Mouse (Mus musculus) gastrocnemius, postnatal 36 days (tissue): ENCODE results near the gene Gm21962. TPM values are rescaled to one million over a fixed set of nuclear protein-coding genes. Genes with fewer than 3 reads are reported as not detected.
"Not testable (repeated sequence)": the region's sequence is repeated elsewhere in the genome, so short reads cannot be mapped to it uniquely, and the experiment has no call there.

Source experiments
- DNase-seq, 2 experiments: peaks; one replicate each; pipeline ENCODE4 v3.0.0; 2022
- intact Hi-C: fragments of 180-260 bp; cut with DNase I; formaldehyde crosslinking; loops from one replicate; pipeline ENCODE4 v1.15.1; 2025
- long read RNA-seq, 2 experiments: library from polyadenylated mRNA; stranded (forward); transcript quantifications; one replicate each; pipeline ENCODE4 v2.0.0; 2021
- total RNA-seq, 2 experiments: library from RNA; stranded (reverse); gene quantifications; 2 replicates each; pipeline ENCODE4 v1.2.3; 2021

Gene Gm21962
- not detected for total RNA-seq
- long read RNA-seq, experiment 1: 0 reads
- long read RNA-seq, experiment 2: 0 reads

- DNase-seq, intact Hi-C loops: not testable (repeated sequence)
Measured at GRCm38 (mm10) chr3:137671224-137671623, at the start of gene Gm21962. Gm21962 (plus strand) TSS chr3:137671524.

- DNase-seq: no peak
- intact Hi-C loops: no loop called here
Measured at GRCm38 (mm10) chr3:137622091-137622490, 49.2 kb upstream of the Gm21962 start.

GRCm38 (mm10) chr3:137622895-137623580 lies 48.3 kb upstream of the Gm21962 start:
- intact Hi-C loops: no loop called here
- peak in 1 of 2 experiments; percentile 7 for DNase-seq

DNA sequence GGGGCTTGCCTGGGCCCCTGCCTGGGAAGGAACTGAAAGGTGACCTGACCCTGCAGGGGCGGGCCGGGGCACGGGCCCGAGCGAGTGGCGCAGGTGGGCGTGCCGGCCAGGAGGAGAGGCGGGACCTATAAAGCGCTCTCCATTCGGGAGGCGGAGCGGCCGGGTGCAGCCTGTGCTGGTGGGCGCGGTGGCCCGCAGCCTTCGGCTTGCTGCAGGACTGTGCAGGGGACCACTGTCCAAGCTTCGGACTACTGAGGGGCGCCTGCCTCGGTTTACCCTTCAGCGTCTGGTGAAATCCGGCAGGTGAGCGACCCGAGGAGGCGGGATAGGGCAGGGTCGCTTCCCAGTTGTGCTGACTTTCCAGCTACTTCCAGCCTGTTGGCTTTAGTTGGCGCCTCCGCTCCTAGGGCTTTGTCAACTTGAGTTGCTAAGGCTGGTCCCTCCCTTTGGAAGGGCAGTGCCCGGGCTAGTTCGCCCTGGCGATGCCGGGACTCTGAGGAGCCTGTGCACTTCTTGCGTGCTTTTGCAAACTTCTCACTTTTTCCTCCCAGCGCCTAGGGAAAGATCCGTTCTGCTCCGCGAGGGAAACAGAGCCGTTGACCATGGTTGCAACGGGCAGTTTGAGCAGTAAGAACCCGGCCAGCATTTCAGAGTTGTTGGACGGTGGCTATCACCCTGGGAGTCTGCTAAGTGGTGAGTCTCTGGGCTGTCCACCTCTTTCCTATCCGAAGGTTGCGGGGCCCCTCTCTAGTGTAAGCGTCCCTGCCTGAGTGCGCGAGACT lies 47.6 kb upstream of the Gm21962 start:
- intact Hi-C loops: loop anchor here (2.0 kb wide), 1 partner anchor 61 kb away; no protein-coding TSS in a partner anchor

GRCm38 (mm10) chr3:137625054-137625453 lies 46.3 kb upstream of the Gm21962 start:
- DNase-seq: peak in 1 of 2 experiments; percentile 55
- intact Hi-C loops: loop anchor here (2.0 kb wide), 1 partner anchor 62 kb away; no protein-coding TSS in a partner anchor

More for the DNA sequence above, 47.6 kb upstream of the Gm21962 start:
- DNase-seq: peak; percentile 72 to 78

GRCm38 (mm10) chr3:137633726-137634125 lies 37.6 kb upstream of the Gm21962 start:
- intact Hi-C loops: no loop called here

DNA sequence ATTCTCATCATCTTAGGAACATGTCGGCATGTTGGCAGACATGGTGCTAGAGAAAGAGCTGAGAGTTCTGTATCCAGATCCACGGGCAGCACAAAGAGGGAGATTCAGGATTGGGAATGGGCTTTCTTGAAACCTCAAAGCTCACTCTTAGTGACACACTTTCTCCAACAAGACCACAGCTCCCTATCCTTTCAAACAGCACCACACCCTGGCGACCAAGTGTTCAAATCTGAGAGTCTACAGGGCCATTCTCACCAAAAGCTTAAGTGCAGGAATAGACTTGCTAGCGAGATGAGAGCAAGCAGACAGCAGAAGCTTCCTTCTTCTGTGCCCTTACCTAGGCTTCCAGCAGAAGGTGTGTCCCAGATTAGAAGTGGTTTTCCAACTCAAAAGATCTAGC lies 34.8 kb upstream of the Gm21962 start:
- intact Hi-C loops: no loop called here
- DNase-seq: no peak

More at GRCm38 (mm10) chr3:137633726-137634125, 37.6 kb upstream of the Gm21962 start:
- DNase-seq: no peak

DNA sequence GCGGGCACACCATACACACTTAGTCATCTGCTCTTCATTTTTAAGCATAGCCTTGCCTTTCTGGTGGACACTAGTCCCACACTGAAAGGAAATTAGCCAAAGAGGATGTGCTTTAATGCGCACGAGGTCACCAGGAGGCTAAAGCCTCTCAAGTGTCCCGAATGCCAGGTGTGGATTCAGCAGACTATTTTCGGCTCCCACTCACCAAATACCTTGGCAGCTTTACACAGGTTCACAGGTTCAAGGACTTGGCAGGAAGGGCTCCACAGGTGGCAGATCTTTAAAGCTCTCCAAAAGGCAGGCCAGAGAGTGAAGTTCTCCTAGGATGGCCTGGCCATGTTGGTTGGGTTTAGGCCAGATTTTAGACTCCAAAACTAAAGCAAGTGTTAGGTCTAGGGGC lies 30.1 kb upstream of the Gm21962 start:
- intact Hi-C loops: loop anchor here (10.0 kb wide), 1 partner anchor 114 kb away; no protein-coding TSS in a partner anchor

GRCm38 (mm10) chr3:137642137-137642536 lies 29.2 kb upstream of the Gm21962 start:
- DNase-seq: no peak
- intact Hi-C loops: loop anchor here (10.0 kb wide), 1 partner anchor 113 kb away; no protein-coding TSS in a partner anchor

More for the DNA sequence above, 30.1 kb upstream of the Gm21962 start:
- peak in 1 of 2 experiments; percentile 23 for DNase-seq

- intact Hi-C loops: loop anchor here (10.0 kb wide), 1 partner anchor 112 kb away; no protein-coding TSS in a partner anchor
- no peak for DNase-seq
Measured at GRCm38 (mm10) chr3:137642568-137642967, 28.8 kb upstream of the Gm21962 start.

GRCm38 (mm10) chr3:137644081-137644480 lies 27.2 kb upstream of the Gm21962 start:
- DNase-seq: no peak
- intact Hi-C loops: loop anchor here (10.0 kb wide), 1 partner anchor 111 kb away; no protein-coding TSS in a partner anchor

DNA sequence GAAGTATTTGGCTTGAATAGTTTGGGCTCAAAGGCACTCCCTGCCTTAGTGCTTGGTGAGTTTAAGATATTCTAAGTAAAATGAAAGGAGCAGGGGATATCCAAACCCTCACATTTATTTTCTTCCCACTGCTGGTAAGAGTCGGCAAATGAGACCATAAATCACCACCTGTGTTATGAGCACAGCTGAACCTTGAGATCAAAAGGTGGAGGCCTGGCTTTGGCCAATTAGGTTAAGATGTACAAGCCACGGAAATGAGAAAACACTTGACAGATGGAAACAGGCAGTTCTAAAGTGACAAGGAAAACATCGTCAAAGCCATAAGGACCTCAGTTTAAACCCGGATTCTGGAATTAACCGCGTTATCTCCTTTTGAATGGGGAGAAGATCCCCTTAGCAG lies 26.4 kb upstream of the Gm21962 start:
- no peak for DNase-seq
- intact Hi-C loops: loop anchor here (10.0 kb wide), 1 partner anchor 110 kb away; no protein-coding TSS in a partner anchor

DNA sequence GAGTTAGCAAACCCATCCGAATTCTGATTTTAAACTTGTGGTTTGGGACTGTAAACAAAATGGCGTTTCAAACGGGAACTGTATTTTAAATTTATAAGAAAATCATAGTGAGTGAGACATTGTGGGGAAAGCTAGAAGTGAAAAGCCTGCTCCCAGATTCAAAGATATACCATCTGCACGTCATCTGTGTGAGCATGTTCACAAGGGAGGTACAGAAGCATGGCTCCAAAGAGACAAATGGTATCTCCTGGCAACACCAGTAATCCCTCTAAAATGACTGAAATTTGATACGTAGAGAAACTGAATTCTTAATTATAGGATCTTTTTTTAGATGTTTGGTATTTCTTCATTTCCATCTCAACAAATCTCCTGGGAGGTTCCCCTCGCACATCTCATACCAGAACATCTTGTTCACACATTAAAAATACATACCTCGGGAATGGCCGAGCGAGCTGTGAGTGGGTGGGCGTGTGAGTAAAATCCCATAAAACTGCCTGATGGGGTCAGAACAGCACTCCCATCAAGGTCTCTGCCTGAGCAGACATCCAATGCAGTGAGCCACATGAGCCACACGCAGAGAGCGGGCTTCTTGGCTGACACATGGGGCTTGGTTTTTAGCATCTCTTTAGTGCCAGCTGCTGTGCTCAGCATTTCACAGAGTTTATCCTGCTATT lies 23.8 kb upstream of the Gm21962 start:
- intact Hi-C loops: loop anchor here (10.0 kb wide), 1 partner anchor 107 kb away; no protein-coding TSS in a partner anchor
- no peak for DNase-seq

DNA sequence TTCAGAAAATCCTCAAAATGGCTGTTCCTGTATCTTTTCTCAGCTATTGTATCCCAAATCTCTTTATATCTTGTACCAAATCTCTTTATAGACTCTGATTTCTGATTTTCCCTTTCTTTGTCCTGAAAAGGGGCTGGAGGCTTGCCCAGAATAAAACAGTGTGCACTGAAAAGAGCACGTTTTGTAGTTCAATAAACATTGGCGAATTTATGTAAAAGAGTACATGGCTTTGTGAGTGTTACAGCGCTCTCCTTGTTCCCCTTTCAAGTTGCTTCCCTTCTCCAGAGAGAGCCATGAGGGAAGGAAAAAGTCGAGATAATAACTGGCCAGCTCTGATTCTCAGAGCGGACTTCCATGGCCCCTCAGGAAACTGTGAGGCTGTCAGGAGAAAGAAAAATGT lies 22.2 kb upstream of the Gm21962 start:
- DNase-seq: no peak
- intact Hi-C loops: loop anchor here (10.0 kb wide), 1 partner anchor 106 kb away; no protein-coding TSS in a partner anchor

DNA sequence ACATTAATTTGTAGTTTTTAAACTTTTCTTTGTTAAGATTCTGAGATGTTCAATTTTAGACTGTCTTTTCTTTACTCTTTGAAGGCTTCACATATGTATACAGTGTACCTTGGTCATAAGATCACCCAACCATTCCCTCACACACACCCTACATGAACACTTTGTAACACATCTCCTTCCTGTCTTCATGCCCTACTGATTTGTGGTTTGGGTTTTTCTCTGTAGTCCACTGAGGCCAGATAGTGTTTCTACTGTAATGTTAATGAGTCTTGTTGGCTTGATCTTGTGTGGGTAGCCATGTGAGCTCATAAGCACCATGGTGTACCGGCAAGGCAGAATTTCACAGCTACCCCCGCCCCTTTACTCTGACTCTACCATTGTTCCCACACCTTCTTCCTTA lies 18.5 kb upstream of the Gm21962 start:
- intact Hi-C loops: no loop called here
- no peak for DNase-seq

GRCm38 (mm10) chr3:137680923-137681322 lies 9.6 kb downstream of the Gm21962 start:
- intact Hi-C loops: no loop called here
- DNase-seq: peak; percentile 35 to 45

- intact Hi-C loops: no loop called here
- DNase-seq: no peak
Measured at GRCm38 (mm10) chr3:137682911-137683806, 11.8 kb downstream of the Gm21962 start.

DNA sequence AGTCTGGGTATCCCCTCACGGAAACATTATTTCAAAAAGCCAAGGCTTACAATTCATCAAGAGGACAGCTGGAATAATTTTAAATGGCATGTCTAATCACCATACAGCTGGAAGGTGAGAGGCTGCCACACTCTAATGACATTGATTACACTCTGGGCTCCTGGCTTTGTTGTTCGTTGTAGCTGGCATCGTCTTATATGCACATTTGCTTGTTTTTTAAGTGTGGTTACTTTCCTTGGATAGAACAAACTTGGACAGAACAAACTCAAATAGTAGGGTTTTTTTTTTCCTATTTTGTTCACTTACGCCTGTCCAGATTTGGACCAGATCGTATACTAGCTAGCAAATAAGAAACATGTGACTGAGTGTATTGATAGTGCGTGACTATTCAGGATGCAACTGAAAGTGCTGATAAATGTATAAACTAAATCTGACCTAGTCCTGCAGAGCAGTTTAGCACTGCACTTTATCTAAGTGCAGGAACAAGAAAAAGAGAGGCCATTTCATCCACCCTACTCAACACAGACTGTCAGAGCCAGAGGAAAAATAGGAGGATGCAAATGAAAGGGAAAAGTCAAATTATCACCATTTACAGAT lies 12.6 kb downstream of the Gm21962 start:
- intact Hi-C loops: no loop called here
- DNase-seq: no peak

GRCm38 (mm10) chr3:137686932-137687331 lies 15.6 kb downstream of the Gm21962 start:
- DNase-seq: no peak
- intact Hi-C loops: no loop called here
